Mouse (Mus musculus): ENCODE measurements around the gene Gm5460. TPM values are rescaled to one million over a fixed set of nuclear protein-coding genes. Genes with fewer than 3 reads are reported as not detected.

Gene Gm5460
- total RNA-seq (2014; fragmentation: Nextera tagmentation) = not detected in 2 replicates
- total RNA-seq (2017) = not detected in 2 replicates

- no peak for ATAC-seq (replicated peaks; ENCODE audit: poor library complexity, severe bottlenecking)
Measured at GRCm38 (mm10) chr14:34016381-34016780, at the start of gene Gm5460. Gene Gm5460, plus strand, starts transcription at chr14:34016758.

- no peak for ATAC-seq (replicated peaks; ENCODE audit: poor library complexity, severe bottlenecking)
Measured at GRCm38 (mm10) chr14:33972679-33973078, 43.9 kb upstream of the Gm5460 start.

GRCm38 (mm10) chr14:33974752-33975151 is 41.8 kb upstream of the Gm5460 start:
- no peak for ATAC-seq (replicated peaks; ENCODE audit: poor library complexity, severe bottlenecking)

- ATAC-seq (replicated peaks; ENCODE audit: poor library complexity, severe bottlenecking) = no peak
Measured at GRCm38 (mm10) chr14:33977748-33978147, 38.8 kb upstream of the Gm5460 start.

GRCm38 (mm10) chr14:33978604-33979059 is 37.9 kb upstream of the Gm5460 start, which contains the start of gene Zfp488:
Gene Zfp488, minus strand, starts transcription at chr14:33978764.
- ATAC-seq (replicated peaks; ENCODE audit: poor library complexity, severe bottlenecking) = no peak

GRCm38 (mm10) chr14:33989201-33989600 is 27.4 kb upstream of the Gm5460 start:
- ATAC-seq (replicated peaks; ENCODE audit: poor library complexity, severe bottlenecking) = no peak

- ATAC-seq (replicated peaks; ENCODE audit: poor library complexity, severe bottlenecking) = no peak
Measured at GRCm38 (mm10) chr14:33991971-33992370, 24.6 kb upstream of the Gm5460 start.

- no peak for ATAC-seq (replicated peaks; ENCODE audit: poor library complexity, severe bottlenecking)
Measured at GRCm38 (mm10) chr14:33993051-33993450, 23.5 kb upstream of the Gm5460 start.

GRCm38 (mm10) chr14:33993521-33994289 is 22.9 kb upstream of the Gm5460 start:
- ATAC-seq (replicated peaks; ENCODE audit: poor library complexity, severe bottlenecking) = no peak

GRCm38 (mm10) chr14:33997427-33997826 is 19.1 kb upstream of the Gm5460 start:
- ATAC-seq (replicated peaks; ENCODE audit: poor library complexity, severe bottlenecking) = no peak

- ATAC-seq (replicated peaks; ENCODE audit: poor library complexity, severe bottlenecking) = no peak
Measured at GRCm38 (mm10) chr14:34000076-34000475, 16.5 kb upstream of the Gm5460 start.

GRCm38 (mm10) chr14:34001445-34001844 is 15.1 kb upstream of the Gm5460 start:
- ATAC-seq (replicated peaks; ENCODE audit: poor library complexity, severe bottlenecking) = no peak

- no peak for ATAC-seq (replicated peaks; ENCODE audit: poor library complexity, severe bottlenecking)
Measured at GRCm38 (mm10) chr14:34002358-34002757, 14.2 kb upstream of the Gm5460 start.

- no peak for ATAC-seq (replicated peaks; ENCODE audit: poor library complexity, severe bottlenecking)
Measured at GRCm38 (mm10) chr14:34015063-34015462, 1.5 kb upstream of the Gm5460 start, which contains the start of gene Gm30083. Gene Gm30083, minus strand, starts transcription at chr14:34015182.

- ATAC-seq (replicated peaks; ENCODE audit: poor library complexity, severe bottlenecking) = no peak
Measured at GRCm38 (mm10) chr14:34016938-34017337, 380 bp downstream of the Gm5460 start.

GRCm38 (mm10) chr14:34026710-34027109 is 10.2 kb downstream of the Gm5460 start:
- no peak for ATAC-seq (replicated peaks; ENCODE audit: poor library complexity, severe bottlenecking)

GRCm38 (mm10) chr14:34033841-34034610 is 17.5 kb downstream of the Gm5460 start:
- no peak for ATAC-seq (replicated peaks; ENCODE audit: poor library complexity, severe bottlenecking)

GRCm38 (mm10) chr14:34041241-34041640 is 24.7 kb downstream of the Gm5460 start:
- no peak for ATAC-seq (replicated peaks; ENCODE audit: poor library complexity, severe bottlenecking)

GRCm38 (mm10) chr14:34043341-34043740 is 26.8 kb downstream of the Gm5460 start:
- ATAC-seq (replicated peaks; ENCODE audit: poor library complexity, severe bottlenecking) = no peak

GRCm38 (mm10) chr14:34050101-34050779 is 33.7 kb downstream of the Gm5460 start:
- no peak for ATAC-seq (replicated peaks; ENCODE audit: poor library complexity, severe bottlenecking)

- no peak for ATAC-seq (replicated peaks; ENCODE audit: poor library complexity, severe bottlenecking)
Measured at GRCm38 (mm10) chr14:34052516-34052915, 36.0 kb downstream of the Gm5460 start, which contains the start of gene Antxrl. Gene Antxrl, plus strand, starts transcription at chr14:34052707.
